Mouse (Mus musculus) heart, embryonic 16.5 days (tissue): Measurements from ENCODE around the gene Nlrc5. TPM values are rescaled to one million over a fixed set of nuclear protein-coding genes. Genes with fewer than 3 reads are reported as not detected.

ENCODE experiments used
- ATAC-seq: fragments of 200-750 bp; cut with Nextera tagmentation; replicated peaks from 2 replicates; pipeline ENCODE4 v1.8.0; 2017; ENCODE audit warnings: moderate number of reproducible peaks; ENCODE audit not compliant: insufficient read depth, low FRiP score; ENCODE audit errors: extremely low read depth
- H3K27ac ChIP-seq: fragments of 300-500 bp; sonication (generic); 2 replicates; pipeline ENCODE4 v1.5.1; 2014; ENCODE audit warnings: mild to moderate bottlenecking, low read length, control low read depth, moderate library complexity
- H3K27me3 ChIP-seq: fragments of 300-500 bp; sonication (generic); 2 replicates; pipeline ENCODE4 v1.6.1; 2014; ENCODE audit warnings: low read length, mixed read lengths; ENCODE audit not compliant: control insufficient read depth, insufficient read depth
- H3K36me3 ChIP-seq: fragments of 300-500 bp; sonication (generic); 2 replicates; pipeline ENCODE4 v1.6.1; 2014; ENCODE audit not compliant: control insufficient read depth, insufficient read depth
- H3K4me1 ChIP-seq: fragments of 300-500 bp; sonication (generic); 2 replicates; pipeline ENCODE4 v1.6.1; 2014; ENCODE audit warnings: low read length, mixed read lengths; ENCODE audit not compliant: control insufficient read depth, insufficient read depth
- H3K4me2 ChIP-seq: fragments of 300-500 bp; sonication (generic); 2 replicates; pipeline ENCODE4 v1.6.1; 2014; ENCODE audit warnings: low read depth, mild to moderate bottlenecking, control low read depth, low read length
- H3K4me3 ChIP-seq: fragments of 300-500 bp; sonication (generic); 2 replicates; pipeline ENCODE4 v1.5.1; 2014; ENCODE audit warnings: mild to moderate bottlenecking, control low read depth, low read length
- H3K9ac ChIP-seq: fragments of 300-500 bp; sonication (generic); 2 replicates; pipeline ENCODE4 v1.6.1; 2014; ENCODE audit warnings: low read length, control low read depth
- H3K9me3 ChIP-seq: fragments of 300-500 bp; sonication (generic); replicated peaks from 2 replicates; pipeline ENCODE4 v1.6.1; 2016; ENCODE audit warnings: low read length; ENCODE audit not compliant: control insufficient read depth
- WGBS: fragments of 180-500 bp; shearing (Covaris S2); extraction: QIAGEN DNeasy Blood & Tissue Kit; methylation state at CpG from one replicate; pipeline ENCODE4 v1.1.7; 2014; 5-methylcytosine and 5-hydroxymethylcytosine counted together
- microRNA-seq: library from miRNA; unstranded; fragments of <30 nt; microRNA quantifications from one replicate; pipeline ENCODE4, GENCODE M21; 2017
- polyA plus RNA-seq: library from polyadenylated mRNA; unstranded; fragments of >200 nt; fragmentation: Nextera tagmentation; extraction: Ambion mirVana; gene quantifications from 2 replicates; pipeline ENCODE4 v1.2.1, GENCODE M21; 2015

The Nlrc5 gene
- polyA plus RNA-seq, 1 experiment from 2014 or later, result 1.1 TPM

DNA sequence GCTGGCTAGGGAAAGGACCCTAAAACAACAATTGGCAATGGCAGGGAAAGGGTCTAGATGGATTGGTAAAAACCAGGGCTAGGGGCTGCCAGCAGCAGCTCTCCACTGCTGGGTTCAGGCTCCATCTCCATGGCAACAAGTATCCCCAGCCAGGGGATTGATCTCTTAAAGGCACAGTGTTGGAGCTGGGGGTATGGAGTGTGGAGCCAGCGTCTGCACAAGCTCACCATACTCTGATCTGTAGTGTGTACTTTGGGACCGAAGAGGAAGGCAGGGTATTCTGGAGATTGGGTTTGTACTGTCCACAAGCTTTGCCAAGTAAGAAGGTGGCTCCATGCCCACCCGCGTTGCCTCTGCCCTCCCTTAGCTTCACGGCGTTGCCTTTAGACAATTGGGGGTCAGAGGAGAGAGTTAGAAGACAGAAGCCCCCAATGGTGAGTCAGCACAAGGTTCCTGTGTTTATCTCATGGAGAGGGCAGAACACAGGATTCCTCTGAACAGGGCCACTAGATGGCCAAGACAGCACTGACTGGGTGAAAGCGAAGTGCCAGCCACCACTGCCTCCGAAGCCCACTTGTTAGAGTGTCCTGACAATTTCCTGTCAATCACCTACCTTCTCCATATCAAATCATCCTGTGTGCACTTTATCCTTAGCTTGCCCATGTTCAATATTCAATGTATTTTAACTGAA lies 133.1 kb downstream of the Nlrc5 start:
- no peaks in the 10 kb centered on the region for H3K4me1 ChIP-seq
- no peak overlapping the region for H3K27ac ChIP-seq
- ATAC-seq, result no peak
- no peak overlapping the region for H3K4me3 ChIP-seq
- no peak overlapping the region for H3K4me2 ChIP-seq
- 68% methylated on average over 8 of the region's 8 CpGs for WGBS
- H3K9ac ChIP-seq, result no peak overlapping the region
- no peaks in the 10 kb centered on the region for H3K9me3 ChIP-seq
- no peaks in the 10 kb centered on the region for H3K27me3 ChIP-seq
- H3K36me3 ChIP-seq, result no peaks in the 10 kb centered on the region

- H3K4me1 ChIP-seq, result no peaks in the 10 kb centered on the region
- no peak overlapping the region for H3K4me3 ChIP-seq
- no peak for ATAC-seq
- peaks cover 2% of the 10 kb centered on the region; the same call in 1 of the 2 replicates for H3K36me3 ChIP-seq
- H3K9me3 ChIP-seq, result no peaks in the 10 kb centered on the region
- no peaks in the 10 kb centered on the region for H3K27me3 ChIP-seq
- H3K27ac ChIP-seq, result no peak overlapping the region
- no peak overlapping the region for H3K9ac ChIP-seq
- H3K4me2 ChIP-seq, result no peak overlapping the region
- 80% methylated on average over 8 of the region's 8 CpGs for WGBS
These were observed 133.9 kb downstream of the Nlrc5 start for GRCm38 (mm10) chr8:94568098-94568497.

DNA sequence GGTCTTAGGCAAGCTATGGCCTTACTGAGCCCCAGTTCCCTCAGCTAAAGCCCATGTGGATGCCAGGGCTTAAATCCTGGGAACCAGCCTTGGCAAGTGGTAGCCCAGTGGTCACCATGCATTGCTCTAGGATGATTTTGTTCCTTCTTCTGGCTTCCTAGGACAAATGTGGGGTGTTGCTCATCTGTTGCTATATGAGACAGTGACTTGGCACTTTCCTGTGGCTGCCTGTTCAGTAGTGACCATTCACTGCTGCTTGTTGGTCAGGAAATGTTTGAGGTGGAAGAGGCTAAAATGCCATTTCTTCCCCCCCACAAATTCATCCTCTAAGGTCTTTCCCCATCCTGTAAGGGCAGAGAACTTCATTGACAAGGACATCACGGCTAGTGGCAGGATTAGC lies 135.3 kb downstream of the Nlrc5 start:
- no peaks in the 10 kb centered on the region for H3K27me3 ChIP-seq
- H3K9ac ChIP-seq, result no peak overlapping the region
- no peak overlapping the region for H3K4me2 ChIP-seq
- no peaks in the 10 kb centered on the region for H3K4me1 ChIP-seq
- 65% methylated on average over 1 of the region's 1 CpGs for WGBS
- H3K9me3 ChIP-seq, result no peaks in the 10 kb centered on the region
- H3K4me3 ChIP-seq, result no peak overlapping the region
- H3K36me3 ChIP-seq, result peaks cover 11% of the 10 kb centered on the region
- no peak overlapping the region for H3K27ac ChIP-seq
- ATAC-seq, result no peak

DNA sequence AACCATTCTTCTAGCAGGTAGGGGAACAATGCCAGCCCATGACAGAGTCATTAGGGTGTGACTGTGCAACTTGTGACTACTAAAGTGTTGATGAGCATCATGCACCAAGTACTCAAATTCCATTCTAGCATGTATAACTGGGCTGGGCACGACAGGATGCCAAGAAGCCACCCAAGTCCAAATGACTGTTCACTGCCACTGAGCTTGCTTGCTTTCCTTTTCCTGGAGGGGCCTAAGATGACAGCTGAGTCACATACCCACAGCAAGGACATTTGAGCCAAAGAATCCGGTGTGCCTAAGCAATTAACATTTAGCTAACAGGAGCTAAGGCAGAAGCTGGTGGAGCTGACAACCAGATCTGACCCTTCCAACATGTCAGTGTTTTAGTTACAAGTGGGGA lies 137.7 kb downstream of the Nlrc5 start:
- no peak overlapping the region for H3K4me3 ChIP-seq
- no peak overlapping the region for H3K27ac ChIP-seq
- 71% methylated on average over 2 of the region's 2 CpGs for WGBS
- H3K9me3 ChIP-seq, result no peaks in the 10 kb centered on the region
- no peaks in the 10 kb centered on the region for H3K4me1 ChIP-seq
- H3K36me3 ChIP-seq, result peaks cover 26% of the 10 kb centered on the region
- H3K4me2 ChIP-seq, result no peak overlapping the region
- ATAC-seq, result no peak
- no peak overlapping the region for H3K9ac ChIP-seq
- no peaks in the 10 kb centered on the region for H3K27me3 ChIP-seq

- H3K27me3 ChIP-seq, result no peaks in the 10 kb centered on the region
- H3K27ac ChIP-seq, result no peak overlapping the region
- H3K9me3 ChIP-seq, result no peaks in the 10 kb centered on the region
- WGBS, result 82% methylated on average over 16 of the region's 16 CpGs
- H3K4me3 ChIP-seq, result no peak overlapping the region
- peaks cover 35% of the 10 kb centered on the region for H3K36me3 ChIP-seq
- ATAC-seq, result no peak
- H3K9ac ChIP-seq, result no peak overlapping the region
- H3K4me1 ChIP-seq, result no peaks in the 10 kb centered on the region
- no peak overlapping the region for H3K4me2 ChIP-seq
These were observed 140.2 kb downstream of the Nlrc5 start for GRCm38 (mm10) chr8:94574159-94574907.

DNA sequence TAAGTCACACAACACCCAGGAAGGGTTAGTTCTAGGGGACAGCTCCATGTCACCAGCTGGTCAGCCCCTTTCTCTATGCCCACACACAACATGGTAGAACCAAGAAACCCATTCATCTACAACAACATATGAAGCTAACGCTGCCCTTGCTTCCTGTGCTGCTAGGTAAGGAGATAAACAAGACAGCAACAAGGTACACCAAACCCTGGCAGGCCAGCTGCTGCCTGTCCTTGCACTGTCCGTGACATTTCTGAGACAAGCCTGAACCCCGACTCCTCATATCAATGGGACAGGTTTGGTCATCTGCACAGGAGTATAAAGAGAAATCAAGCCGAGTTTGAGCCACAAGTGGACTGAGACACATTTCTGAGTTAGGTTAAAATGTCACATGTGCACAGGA lies 141.0 kb downstream of the Nlrc5 start:
- peaks cover 36% of the 10 kb centered on the region for H3K36me3 ChIP-seq
- 85% methylated on average over 4 of the region's 4 CpGs for WGBS
- no peak for ATAC-seq

More for the DNA sequence above, 141.0 kb downstream of the Nlrc5 start:
- Histone ChIP-seq H3K27me3 (no peaks in the 10 kb centered on the region), H3K4me1 (no peaks in the 10 kb centered on the region), H3K4me3 (no peak overlapping the region), H3K9me3 (no peaks in the 10 kb centered on the region), H3K9ac (no peak overlapping the region), H3K4me2 (no peak overlapping the region), H3K27ac (no peak overlapping the region)

Small RNA genes within 50 kb of the gene (microRNA-seq; reads per million reads assigned to microRNA genes)
- gene Mir7072, result not detected

Other genes starting within 250 kb of the Nlrc5 start
- 58.9 and 60.3 TPM in 2 replicates for gene Nup93, start 219.8 kb upstream of the Nlrc5 start, polyA plus RNA-seq
- gene Slc12a3, start 105.2 kb upstream of the Nlrc5 start, polyA plus RNA-seq, result not detected in 2 replicates
- gene Herpud1, start 47.9 kb upstream of the Nlrc5 start, polyA plus RNA-seq, result 107 and 120 TPM in 2 replicates
- gene Cpne2, start 98.6 kb downstream of the Nlrc5 start, polyA plus RNA-seq, result 5.4 and 5.8 TPM in 2 replicates
- gene Rspry1, start 167.6 kb downstream of the Nlrc5 start, polyA plus RNA-seq, result 23.6 and 26.8 TPM in 2 replicates
- 34.7 and 42.1 TPM in 2 replicates for gene Fam192a, start 167.6 kb downstream of the Nlrc5 start, polyA plus RNA-seq
- 116 and 117 TPM in 2 replicates for gene Arl2bp, start 232.2 kb downstream of the Nlrc5 start, polyA plus RNA-seq